Mouse (Mus musculus) frontal cortex, postnatal 14 days (tissue): ENCODE measurements around the gene Fbxo42.

Experiments used
- DNase-seq, 2 experiments: peaks; one replicate each; pipeline ENCODE4 v3.0.0; 2022; ENCODE audit warnings: low spot score in 2 of 2

The Fbxo42 gene

GRCm38 (mm10) chr4:141219583-141220213, 72.0 kb downstream of the Fbxo42 start:
- no peak for DNase-seq

DNA sequence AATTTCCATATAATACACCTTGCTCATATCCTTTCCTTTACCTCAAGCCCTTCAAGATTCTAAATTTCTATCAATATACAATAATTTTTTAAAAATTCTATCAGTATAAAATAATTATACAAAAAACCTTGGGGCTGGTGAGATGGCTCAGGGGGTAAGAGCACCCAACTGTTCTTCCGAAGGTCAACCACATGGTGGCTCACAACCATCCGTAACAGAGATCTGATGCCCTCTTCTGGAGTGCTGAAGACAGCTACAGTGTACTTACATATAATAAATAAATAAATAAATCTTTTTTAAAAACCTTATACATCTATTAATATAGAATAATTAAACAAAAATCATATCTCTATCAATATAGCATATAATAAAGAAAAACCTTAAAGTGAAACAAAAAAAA, 74.1 kb downstream of the Fbxo42 start:
- DNase-seq: no peak

DNA sequence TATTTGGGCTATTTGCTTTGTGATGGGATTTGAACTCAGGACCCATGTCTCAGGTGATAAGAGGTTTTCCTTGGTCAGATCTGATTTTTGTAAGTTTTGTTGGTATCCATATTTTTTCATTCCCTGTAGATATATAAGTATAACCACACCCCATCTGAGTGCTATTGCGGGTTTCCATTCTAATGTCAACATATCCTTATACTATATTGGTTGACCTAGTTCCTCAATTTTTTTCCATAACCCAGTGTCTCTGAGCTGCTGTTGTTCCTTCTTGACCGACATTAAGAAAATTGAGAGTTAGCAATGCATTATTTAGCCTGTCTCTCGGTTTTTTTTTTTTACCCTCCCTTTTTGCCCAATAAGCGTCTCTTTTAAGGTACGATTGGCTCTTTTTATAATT, 75.0 kb downstream of the Fbxo42 start:
- no peak for DNase-seq

- no peak for DNase-seq
Measured at GRCm38 (mm10) chr4:141228687-141229086, 81.0 kb downstream of the Fbxo42 start.

DNA sequence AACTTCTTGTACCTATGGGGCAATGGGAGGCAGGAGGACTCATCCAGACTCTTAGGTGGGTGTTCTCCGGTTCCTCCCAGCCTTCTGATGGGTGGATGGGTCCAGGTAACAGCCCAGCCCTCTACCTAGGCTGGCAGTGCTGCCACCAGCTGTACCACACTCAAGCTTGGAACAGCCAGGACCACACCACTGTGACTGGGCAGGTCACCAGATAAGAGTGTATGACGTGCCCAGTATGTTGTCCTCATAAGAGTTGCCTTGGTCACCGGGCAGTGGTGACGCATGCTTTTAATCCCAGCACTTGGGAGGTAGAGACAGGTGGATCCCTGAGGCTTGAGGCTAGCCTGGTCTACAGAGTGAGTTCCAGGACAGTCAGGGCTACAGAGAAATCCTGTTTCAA, 85.5 kb downstream of the Fbxo42 start:
- no peak for DNase-seq

- DNase-seq: no peak
Measured at GRCm38 (mm10) chr4:141235537-141236111, 87.9 kb downstream of the Fbxo42 start.

- DNase-seq: no peak
Measured at GRCm38 (mm10) chr4:141236856-141237255, 89.1 kb downstream of the Fbxo42 start.

- DNase-seq: no peak
Measured at GRCm38 (mm10) chr4:141238492-141239387, 91.0 kb downstream of the Fbxo42 start.

GRCm38 (mm10) chr4:141239388-141240125, 91.8 kb downstream of the Fbxo42 start, which contains the start of gene Arhgef19:
TSS of gene Arhgef19 (plus strand) at chr4:141239499.
- DNase-seq: peak in 1 of 2 experiments; percentile 36

- DNase-seq: no peak
Measured at GRCm38 (mm10) chr4:141240617-141241016, 92.9 kb downstream of the Fbxo42 start.

DNA sequence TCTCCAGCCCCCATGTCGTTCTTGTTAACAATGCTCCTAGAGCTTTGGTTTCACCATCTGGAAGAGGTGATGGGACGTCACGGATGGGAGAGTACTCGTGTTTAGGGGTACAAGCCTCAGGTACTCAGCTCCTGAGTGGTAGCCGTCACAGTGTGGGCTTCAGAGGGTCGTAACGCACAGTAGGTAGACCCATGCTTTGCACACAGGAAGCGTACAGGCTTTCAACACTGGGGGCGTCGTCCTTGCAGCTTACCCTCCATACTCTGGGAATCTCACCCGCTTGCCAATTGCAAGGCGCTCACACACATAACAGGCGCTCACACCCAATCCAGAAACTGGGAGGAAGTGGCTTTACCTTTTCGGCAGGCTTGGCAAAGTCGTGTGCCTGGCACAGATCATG, 94.1 kb downstream of the Fbxo42 start:
- DNase-seq: no peak

- no peak for DNase-seq
Measured at GRCm38 (mm10) chr4:141242651-141243241, 95.0 kb downstream of the Fbxo42 start.

DNA sequence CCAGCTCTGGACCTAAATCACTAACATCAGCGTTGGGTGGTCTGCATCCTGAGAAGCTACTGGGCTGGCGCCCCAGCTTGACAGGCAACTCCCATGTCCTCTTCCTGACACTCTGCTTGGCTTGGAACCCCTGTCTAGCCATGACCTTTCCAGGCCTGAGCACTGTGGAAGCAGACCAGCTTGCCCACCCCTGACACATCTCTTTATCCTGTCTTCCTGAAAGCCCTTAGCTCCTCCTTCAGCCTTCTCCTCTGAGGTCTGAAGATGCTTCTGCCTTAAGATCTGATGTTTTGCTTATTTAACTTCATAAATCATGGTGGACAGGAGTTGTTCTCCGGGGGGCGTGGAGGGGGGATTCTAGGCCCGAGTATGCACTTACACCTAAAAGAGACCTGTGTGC, 95.9 kb downstream of the Fbxo42 start:
- DNase-seq: no peak

DNA sequence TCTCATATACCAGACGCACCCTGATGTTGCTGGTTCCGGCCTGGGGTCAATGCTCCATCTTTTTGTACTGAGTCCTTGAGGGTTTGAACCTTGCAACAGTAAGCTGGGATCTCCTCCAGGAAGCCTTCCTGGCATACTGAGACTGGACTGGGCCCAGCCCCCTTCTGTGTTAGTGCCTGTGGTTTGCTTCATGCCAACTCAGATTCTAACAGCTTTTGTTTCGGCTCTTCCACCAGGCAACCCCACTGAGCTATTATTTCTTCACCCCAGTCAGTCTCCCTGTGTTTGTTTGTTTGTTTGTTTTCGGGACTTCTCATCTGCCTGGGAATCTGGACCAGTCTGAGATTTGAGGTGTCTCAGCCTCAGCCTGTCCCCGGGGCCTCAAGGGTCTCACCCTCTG, 96.7 kb downstream of the Fbxo42 start:
- no peak for DNase-seq

- peak; percentile 56 to 73 for DNase-seq
Measured at GRCm38 (mm10) chr4:141244931-141245425, 97.3 kb downstream of the Fbxo42 start.

DNA sequence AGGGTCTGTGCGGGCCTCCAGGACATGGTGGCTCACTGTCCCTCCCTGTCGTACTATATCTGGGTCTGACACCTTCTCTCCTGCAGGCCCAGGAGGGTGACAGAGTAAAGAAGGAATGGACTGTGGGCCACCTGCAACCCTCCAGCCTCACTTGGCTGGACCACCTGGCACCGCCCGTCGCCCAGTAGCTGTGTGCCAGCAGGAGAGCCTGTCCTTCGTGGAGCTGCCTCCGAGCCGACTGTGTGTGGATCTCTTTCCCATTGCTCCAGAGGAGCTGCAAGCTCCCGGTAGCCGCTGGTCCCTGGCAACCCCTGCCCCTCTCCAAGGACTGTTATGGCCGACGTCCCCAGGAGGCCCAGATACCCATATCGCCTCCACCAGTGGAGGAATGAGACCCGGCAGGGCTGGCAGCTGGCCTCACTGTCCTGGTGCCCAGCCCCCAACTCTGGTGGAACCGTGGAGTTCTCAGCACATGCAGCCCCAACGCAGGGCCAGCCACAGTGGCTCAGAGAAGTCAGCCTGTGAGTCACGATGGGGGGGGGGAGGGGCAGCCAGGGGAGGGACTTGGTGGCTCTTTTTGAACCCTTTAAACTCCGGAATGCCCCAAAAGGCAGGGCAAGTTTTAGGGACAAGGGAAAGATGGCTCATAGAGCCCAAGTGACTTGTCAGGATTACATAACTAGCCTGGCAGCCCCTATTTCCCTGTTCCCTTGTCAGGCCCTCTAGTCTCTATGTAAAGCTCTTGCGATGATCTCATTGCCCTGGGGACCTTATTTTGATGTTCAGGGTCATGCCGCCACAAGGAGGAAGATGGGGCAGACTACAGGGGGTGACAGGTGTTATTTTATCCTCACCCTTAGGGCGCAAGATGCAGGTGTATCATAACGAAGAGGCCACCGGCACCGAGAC, 98.6 kb downstream of the Fbxo42 start:
- no peak for DNase-seq

GRCm38 (mm10) chr4:141246998-141247350, 99.3 kb downstream of the Fbxo42 start:
- no peak for DNase-seq

GRCm38 (mm10) chr4:141247776-141248613, 100.3 kb downstream of the Fbxo42 start:
- no peak for DNase-seq

DNA sequence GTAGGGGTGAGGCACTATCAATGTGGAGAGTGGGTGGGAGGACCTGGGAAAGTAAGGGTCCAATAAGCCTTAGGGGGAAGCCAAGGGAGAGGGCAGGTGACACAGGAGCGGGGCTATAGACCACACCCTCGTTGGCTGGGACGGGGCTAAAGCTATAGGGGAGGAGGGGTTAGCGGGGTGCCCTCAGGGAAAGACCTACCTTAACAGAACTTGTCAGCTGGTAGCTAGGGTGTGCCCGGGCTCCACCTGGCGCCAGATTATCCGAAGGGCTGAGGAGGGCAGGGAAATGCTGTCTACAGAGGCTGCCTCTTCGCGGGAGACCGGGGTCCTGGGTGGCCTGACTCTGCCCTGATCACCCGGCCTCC, 100.9 kb downstream of the Fbxo42 start:
- no peak for DNase-seq

DNA sequence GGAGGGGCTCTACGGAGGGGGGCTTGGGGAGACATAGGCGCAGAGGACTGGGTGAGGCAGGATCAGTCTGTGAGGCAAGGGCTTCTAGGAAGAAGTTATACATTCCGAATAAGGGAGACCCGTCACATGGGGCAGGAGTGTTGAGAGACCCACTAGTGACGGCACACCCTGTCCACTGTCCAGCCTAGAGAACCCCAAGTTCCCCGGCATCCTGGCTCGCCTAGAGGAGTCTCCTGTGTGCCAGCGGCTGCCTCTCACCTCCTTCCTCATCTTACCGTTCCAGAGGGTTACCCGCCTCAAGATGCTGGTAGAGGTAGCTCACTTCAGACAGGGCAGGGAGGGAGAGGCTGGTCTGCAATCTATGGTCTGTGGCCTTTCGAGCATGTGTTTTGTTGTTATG, 101.7 kb downstream of the Fbxo42 start:
- DNase-seq: no peak
